Mouse (Mus musculus) testis, adult 2 months (tissue): ENCODE measurements around the gene Gadd45g. TPM values are rescaled to one million over a fixed set of nuclear protein-coding genes. Genes with fewer than 3 reads are reported as not detected.

Source experiments
- H3K27ac ChIP-seq: fragments of 200-500 bp; 2 replicates; pipeline ENCODE4 v1.5.1; 2012; ENCODE audit warnings: low read depth, low read length; ENCODE audit not compliant: control insufficient read depth, insufficient read depth
- H3K27me3 ChIP-seq: fragments of 200-500 bp; 2 replicates; pipeline ENCODE4 v1.6.1; 2012; ENCODE audit warnings: mild to moderate bottlenecking, low read length, moderate library complexity; ENCODE audit not compliant: control insufficient read depth, insufficient read depth
- H3K36me3 ChIP-seq: fragments of 200-500 bp; 2 replicates; pipeline ENCODE4 v1.6.1; 2012; ENCODE audit warnings: mild to moderate bottlenecking, low read length; ENCODE audit not compliant: control insufficient read depth, insufficient read depth
- H3K4me1 ChIP-seq: fragments of 200-500 bp; 2 replicates; pipeline ENCODE4 v1.6.1; 2012; ENCODE audit warnings: low read length; ENCODE audit not compliant: control insufficient read depth, insufficient read depth
- H3K4me3 ChIP-seq: fragments of 200-500 bp; 2 replicates; pipeline ENCODE4 v1.5.1; 2012; ENCODE audit warnings: low read depth, mild to moderate bottlenecking, low read length, moderate library complexity, mixed read lengths; ENCODE audit not compliant: control insufficient read depth
- CTCF ChIP-seq: fragments of 200-500 bp; IDR thresholded peaks from 2 replicates; pipeline ENCODE4 v1.5.1; 2012; ENCODE audit warnings: low read depth, mild to moderate bottlenecking, inconsistent platforms, low read length, moderate library complexity; ENCODE audit not compliant: control insufficient read depth, insufficient read depth, insufficient replicate concordance
- POLR2A ChIP-seq: fragments of 200-500 bp; IDR thresholded peaks from 2 replicates; pipeline ENCODE4 v1.6.1; 2012; ENCODE audit warnings: low read depth, mild to moderate bottlenecking, inconsistent platforms, low read length, moderate library complexity; ENCODE audit not compliant: control insufficient read depth
- polyA plus RNA-seq: library from polyadenylated mRNA; depleted of rRNA; stranded (reverse); fragments of >200 nt; gene quantifications from 2 replicates; pipeline ENCODE4 v1.2.3, GENCODE M21; 2012

Gadd45g gene
- polyA plus RNA-seq, 1 experiment: 13.6 TPM

- H3K4me1 ChIP-seq: peaks cover 16% of the 10 kb centered on the region
- TF ChIP-seq POLR2A: no peak
- TF ChIP-seq CTCF: no peak
- no peaks in the 10 kb centered on the region for H3K27me3 ChIP-seq
- no peak overlapping the region for H3K27ac ChIP-seq
- H3K36me3 ChIP-seq: no peaks in the 10 kb centered on the region
- H3K4me3 ChIP-seq: no peak overlapping the region
Measured at GRCm38 (mm10) chr13:51857156-51857555, 10.7 kb downstream of the Gadd45g start.

DNA sequence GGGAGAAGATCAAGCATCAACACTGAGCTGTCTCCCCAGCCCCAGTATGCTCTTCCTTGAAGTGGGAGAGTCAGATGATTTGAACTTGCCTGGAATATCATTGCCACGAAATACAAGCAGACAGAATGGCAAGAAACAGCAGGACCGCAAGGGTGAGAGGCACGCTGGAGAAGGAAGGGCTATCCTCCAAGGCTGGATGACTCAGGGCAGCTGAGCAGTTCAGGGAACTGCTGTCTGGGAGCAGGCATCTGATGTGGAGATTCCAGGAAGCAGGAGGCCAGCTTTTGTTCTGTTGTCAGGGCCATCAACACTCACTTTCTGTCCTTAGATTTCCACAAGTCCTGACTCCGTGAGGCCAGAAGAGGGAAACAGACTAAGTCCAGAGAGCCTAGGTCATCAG is 12.0 kb downstream of the Gadd45g start:
- no peak overlapping the region for H3K4me3 ChIP-seq
- TF ChIP-seq CTCF (no peak), POLR2A (no peak)
- no peak overlapping the region for H3K27ac ChIP-seq
- no peaks in the 10 kb centered on the region for H3K27me3 ChIP-seq
- H3K4me1 ChIP-seq: peaks cover 10% of the 10 kb centered on the region
- no peaks in the 10 kb centered on the region for H3K36me3 ChIP-seq

DNA sequence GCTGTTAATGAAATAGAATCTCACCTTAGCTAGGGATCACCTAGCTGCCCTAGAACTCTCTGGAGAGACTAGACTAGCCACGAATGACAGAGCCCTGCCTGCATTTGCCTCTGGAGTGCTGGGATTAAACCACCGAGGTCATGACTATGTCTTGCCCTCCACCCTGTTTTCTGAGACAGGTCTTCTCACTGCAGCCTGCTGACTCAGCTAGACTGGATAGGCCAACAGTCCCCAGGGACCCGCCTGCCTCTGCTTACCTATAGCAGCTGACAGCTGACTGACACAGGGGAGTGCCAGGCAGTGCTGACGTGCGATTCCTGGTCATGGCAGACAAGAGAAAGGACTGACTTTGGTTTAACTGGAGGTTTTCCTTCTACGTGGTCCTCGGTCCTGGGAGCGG is 12.7 kb downstream of the Gadd45g start:
- Histone ChIP-seq H3K4me1 (peaks cover 4% of the 10 kb centered on the region), H3K27me3 (no peaks in the 10 kb centered on the region), H3K36me3 (no peaks in the 10 kb centered on the region), H3K4me3 (no peak overlapping the region), H3K27ac (no peak overlapping the region)
- TF ChIP-seq POLR2A: no peak

DNA sequence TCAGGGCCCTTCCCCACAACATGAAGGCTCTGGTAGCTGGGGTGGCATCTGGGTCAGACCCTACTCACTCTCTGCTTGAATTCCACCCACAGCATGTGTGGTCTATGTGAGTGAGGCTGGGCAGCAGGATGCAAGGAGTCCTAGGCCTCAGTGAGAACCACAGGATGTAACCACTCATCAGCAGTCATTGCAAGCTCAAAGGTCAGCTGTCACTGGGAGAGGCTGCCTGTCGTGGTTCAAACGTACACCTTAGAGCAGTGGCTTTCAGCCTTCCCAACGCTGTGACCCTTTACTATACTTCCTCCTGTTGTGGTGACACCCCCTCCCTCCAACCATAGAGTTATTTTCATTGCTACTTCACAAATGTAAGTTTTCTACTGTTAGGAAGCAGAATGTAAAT is 13.3 kb downstream of the Gadd45g start:
- H3K27me3 ChIP-seq: no peaks in the 10 kb centered on the region
- no peaks in the 10 kb centered on the region for H3K36me3 ChIP-seq
- no peak overlapping the region for H3K4me3 ChIP-seq
- TF ChIP-seq POLR2A: no peak
- no peak for TF ChIP-seq CTCF
- peaks cover 2% of the 10 kb centered on the region for H3K4me1 ChIP-seq
- no peak overlapping the region for H3K27ac ChIP-seq

- Histone ChIP-seq H3K4me1 (peaks cover 2% of the 10 kb centered on the region), H3K27ac (no peak overlapping the region), H3K36me3 (no peaks in the 10 kb centered on the region), H3K4me3 (no peak overlapping the region), H3K27me3 (no peaks in the 10 kb centered on the region)
- no peak for TF ChIP-seq POLR2A
Measured at GRCm38 (mm10) chr13:51862750-51863149, 16.3 kb downstream of the Gadd45g start.

DNA sequence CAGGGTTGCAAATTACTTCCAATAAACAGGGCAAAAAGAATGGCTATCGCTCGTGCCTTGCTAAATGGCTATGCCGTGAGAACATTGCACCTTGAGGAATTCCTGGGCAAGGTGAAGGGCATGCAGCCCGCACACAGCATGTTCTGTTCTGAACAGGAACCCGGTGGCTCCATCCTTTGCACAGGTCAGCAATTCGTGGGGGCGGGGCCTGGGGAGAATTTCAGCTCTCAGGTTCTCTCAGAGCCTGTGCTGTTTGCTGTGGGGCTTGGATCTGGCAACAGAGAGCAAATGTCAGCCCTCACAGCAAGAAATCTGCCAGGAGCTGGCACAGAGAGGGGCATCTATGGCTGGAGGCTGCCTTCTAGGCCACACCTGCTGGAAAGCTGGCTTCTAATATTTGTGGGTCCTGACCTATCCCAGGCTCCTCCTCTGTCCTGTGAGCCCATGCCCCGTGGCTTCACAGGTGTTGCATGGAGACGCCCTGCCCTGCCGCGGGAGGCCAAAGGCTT is 19.7 kb downstream of the Gadd45g start:
- TF ChIP-seq POLR2A: no peak
- no peak for TF ChIP-seq CTCF
- Histone ChIP-seq H3K36me3 (no peaks in the 10 kb centered on the region), H3K4me3 (no peak overlapping the region), H3K4me1 (peaks cover 2% of the 10 kb centered on the region), H3K27me3 (no peaks in the 10 kb centered on the region), H3K27ac (peak overlapping the region; percentile 59; the same call in 1 of the 2 replicates)

- Histone ChIP-seq H3K27ac (peak overlapping the region; percentile 51), H3K36me3 (no peaks in the 10 kb centered on the region), H3K4me1 (peaks cover 4% of the 10 kb centered on the region), H3K4me3 (no peak overlapping the region), H3K27me3 (no peaks in the 10 kb centered on the region)
- TF ChIP-seq CTCF: no peak
- no peak for TF ChIP-seq POLR2A
Measured at GRCm38 (mm10) chr13:51868491-51869128, 22.1 kb downstream of the Gadd45g start.

DNA sequence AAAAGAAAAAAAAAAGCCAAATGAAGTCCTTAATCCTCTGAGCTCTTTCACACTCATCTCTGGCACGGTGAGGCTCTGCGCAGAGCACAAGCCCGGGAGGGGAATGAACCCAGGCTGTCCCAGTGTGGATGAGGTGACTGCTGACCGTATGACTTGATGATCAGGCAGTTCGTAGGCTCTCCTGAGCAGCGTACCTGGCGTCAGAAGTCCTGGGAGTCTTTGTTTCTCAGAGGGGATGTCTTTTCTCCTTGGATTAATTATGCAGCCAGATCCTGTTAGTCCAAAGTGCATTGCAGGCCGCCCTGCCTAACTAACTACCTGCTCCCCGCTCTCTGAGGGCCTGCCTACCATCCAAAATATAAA is 22.6 kb downstream of the Gadd45g start:
- TF ChIP-seq CTCF (no peak), POLR2A (no peak)
- no peaks in the 10 kb centered on the region for H3K36me3 ChIP-seq
- no peak overlapping the region for H3K4me3 ChIP-seq
- peaks cover 4% of the 10 kb centered on the region for H3K4me1 ChIP-seq
- no peak overlapping the region for H3K27ac ChIP-seq
- no peaks in the 10 kb centered on the region for H3K27me3 ChIP-seq
